Mouse (Mus musculus): ENCODE data around the gene Mtg2. TPM values are rescaled to one million over a fixed set of nuclear protein-coding genes. Genes with fewer than 3 reads are reported as not detected.

Gene Mtg2
- polyA plus RNA-seq, 1 experiment from 2014 or later, result 27.3 TPM

DNA sequence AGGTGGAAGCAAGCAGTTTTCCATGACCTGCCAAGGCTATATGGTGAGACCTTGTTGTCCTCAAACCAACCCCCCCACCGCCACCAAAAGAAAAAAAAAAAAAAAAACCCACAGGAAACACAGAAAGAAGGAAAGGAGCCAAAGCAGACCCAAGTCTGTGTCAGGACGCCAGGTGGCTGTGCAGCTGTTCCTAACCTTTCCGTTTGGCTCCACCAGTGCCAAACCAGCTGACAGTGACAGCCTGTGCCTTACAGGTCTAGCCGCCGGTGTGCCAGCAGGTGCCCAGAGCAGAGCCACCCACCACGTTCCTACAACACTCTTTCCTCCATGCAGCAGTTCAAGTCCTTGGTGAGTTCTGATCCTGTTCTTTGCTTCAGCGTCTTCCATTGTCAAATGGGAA, 2.5 kb downstream of the Mtg2 start:
- no peak overlapping the region for H3K4me2 ChIP-seq
- no peak overlapping the region for H3K4me3 ChIP-seq (ENCODE audit: low read depth, low read length)
- no peak overlapping the region for H3K27ac ChIP-seq (ENCODE audit: low read depth, low read length)
- H3K9me3 ChIP-seq (replicated peaks; ENCODE audit: control insufficient read depth, low read length), result no peaks in the 10 kb centered on the region
- no peak overlapping the region for H3K9ac ChIP-seq (ENCODE audit: low read depth, low read length)
- WGBS (ENCODE audit: insufficient replicate concordance), result 92% methylated on average over 7 of the region's 7 CpGs
- H3K36me3 ChIP-seq (ENCODE audit: control insufficient read depth, insufficient read depth, low read length), result peaks cover 3% of the 10 kb centered on the region; the same call in 1 of the 2 replicates
- peaks cover 9% of the 10 kb centered on the region for H3K4me1 ChIP-seq (ENCODE audit: control insufficient read depth, insufficient read depth, low read length)
- no peak for ATAC-seq (replicated peaks; ENCODE audit: insufficient number of reproducible peaks, low FRiP score, low TSS enrichment)
- no peaks in the 10 kb centered on the region for H3K27me3 ChIP-seq (ENCODE audit: control insufficient read depth, insufficient read depth, low read length)

GRCm38 (mm10) chr2:180077622-180078021, 7.2 kb downstream of the Mtg2 start:
- Histone ChIP-seq H3K4me2 (no peak overlapping the region), H3K4me1 (ENCODE audit: control insufficient read depth, insufficient read depth, low read length) (no peaks in the 10 kb centered on the region), H3K9me3 (replicated peaks; ENCODE audit: control insufficient read depth, low read length) (no peaks in the 10 kb centered on the region), H3K27ac (ENCODE audit: low read depth, low read length) (no peak overlapping the region), H3K4me3 (ENCODE audit: low read depth, low read length) (no peak overlapping the region), H3K36me3 (ENCODE audit: control insufficient read depth, insufficient read depth, low read length) (peaks cover 3% of the 10 kb centered on the region; the same call in 1 of the 2 replicates), H3K9ac (ENCODE audit: low read depth, low read length) (no peak overlapping the region), H3K27me3 (ENCODE audit: control insufficient read depth, insufficient read depth, low read length) (no peaks in the 10 kb centered on the region)
- no peak for ATAC-seq (replicated peaks; ENCODE audit: insufficient number of reproducible peaks, low FRiP score, low TSS enrichment)
- 64% methylated on average over 3 of the region's 3 CpGs for WGBS (ENCODE audit: insufficient replicate concordance)

- Histone ChIP-seq H3K36me3 (ENCODE audit: control insufficient read depth, insufficient read depth, low read length) (peaks cover 3% of the 10 kb centered on the region), H3K27ac (ENCODE audit: low read depth, low read length) (no peak overlapping the region), H3K9ac (ENCODE audit: low read depth, low read length) (no peak overlapping the region), H3K27me3 (ENCODE audit: control insufficient read depth, insufficient read depth, low read length) (no peaks in the 10 kb centered on the region), H3K4me1 (ENCODE audit: control insufficient read depth, insufficient read depth, low read length) (no peaks in the 10 kb centered on the region), H3K4me3 (ENCODE audit: low read depth, low read length) (no peak overlapping the region), H3K4me2 (no peak overlapping the region), H3K9me3 (replicated peaks; ENCODE audit: control insufficient read depth, low read length) (no peaks in the 10 kb centered on the region)
- WGBS (ENCODE audit: insufficient replicate concordance), result 88% methylated on average over 8 of the region's 8 CpGs
- no peak for ATAC-seq (replicated peaks; ENCODE audit: insufficient number of reproducible peaks, low FRiP score, low TSS enrichment)
Observed at GRCm38 (mm10) chr2:180080680-180081079, 10.3 kb downstream of the Mtg2 start.

GRCm38 (mm10) chr2:180083063-180083462, 12.7 kb downstream of the Mtg2 start:
- Histone ChIP-seq H3K9me3 (replicated peaks; ENCODE audit: control insufficient read depth, low read length) (no peaks in the 10 kb centered on the region), H3K4me3 (ENCODE audit: low read depth, low read length) (no peak overlapping the region), H3K27ac (ENCODE audit: low read depth, low read length) (no peak overlapping the region), H3K36me3 (ENCODE audit: control insufficient read depth, insufficient read depth, low read length) (peaks cover 3% of the 10 kb centered on the region), H3K9ac (ENCODE audit: low read depth, low read length) (no peak overlapping the region), H3K4me2 (no peak overlapping the region), H3K27me3 (ENCODE audit: control insufficient read depth, insufficient read depth, low read length) (no peaks in the 10 kb centered on the region), H3K4me1 (ENCODE audit: control insufficient read depth, insufficient read depth, low read length) (no peaks in the 10 kb centered on the region)
- ATAC-seq (replicated peaks; ENCODE audit: insufficient number of reproducible peaks, low FRiP score, low TSS enrichment), result no peak
- WGBS (ENCODE audit: insufficient replicate concordance), result 90% methylated on average over 10 of the region's 10 CpGs

- no peak for ATAC-seq (replicated peaks; ENCODE audit: insufficient number of reproducible peaks, low FRiP score, low TSS enrichment)
- Histone ChIP-seq H3K4me2 (no peak overlapping the region), H3K9ac (ENCODE audit: low read depth, low read length) (no peak overlapping the region), H3K27me3 (ENCODE audit: control insufficient read depth, insufficient read depth, low read length) (no peaks in the 10 kb centered on the region; the same call in 1 of the 2 replicates), H3K4me3 (ENCODE audit: low read depth, low read length) (no peak overlapping the region), H3K4me1 (ENCODE audit: control insufficient read depth, insufficient read depth, low read length) (no peaks in the 10 kb centered on the region), H3K9me3 (replicated peaks; ENCODE audit: control insufficient read depth, low read length) (no peaks in the 10 kb centered on the region), H3K27ac (ENCODE audit: low read depth, low read length) (no peak overlapping the region), H3K36me3 (ENCODE audit: control insufficient read depth, insufficient read depth, low read length) (peaks cover 3% of the 10 kb centered on the region)
- 46% methylated on average over 3 of the region's 3 CpGs for WGBS (ENCODE audit: insufficient replicate concordance)
Observed at GRCm38 (mm10) chr2:180084565-180084964, 14.2 kb downstream of the Mtg2 start.

GRCm38 (mm10) chr2:180085926-180086636, 15.7 kb downstream of the Mtg2 start:
- H3K9me3 ChIP-seq (replicated peaks; ENCODE audit: control insufficient read depth, low read length), result no peaks in the 10 kb centered on the region
- no peak overlapping the region for H3K27ac ChIP-seq (ENCODE audit: low read depth, low read length)
- no peak overlapping the region for H3K4me2 ChIP-seq
- no peak overlapping the region for H3K9ac ChIP-seq (ENCODE audit: low read depth, low read length)
- ATAC-seq (replicated peaks; ENCODE audit: insufficient number of reproducible peaks, low FRiP score, low TSS enrichment), result no peak
- no peaks in the 10 kb centered on the region for H3K4me1 ChIP-seq (ENCODE audit: control insufficient read depth, insufficient read depth, low read length)
- no peak overlapping the region for H3K4me3 ChIP-seq (ENCODE audit: low read depth, low read length)
- 69% methylated on average over 16 of the region's 16 CpGs for WGBS (ENCODE audit: insufficient replicate concordance)
- H3K27me3 ChIP-seq (ENCODE audit: control insufficient read depth, insufficient read depth, low read length), result no peaks in the 10 kb centered on the region; the same call in 1 of the 2 replicates
- peaks cover 3% of the 10 kb centered on the region for H3K36me3 ChIP-seq (ENCODE audit: control insufficient read depth, insufficient read depth, low read length)

DNA sequence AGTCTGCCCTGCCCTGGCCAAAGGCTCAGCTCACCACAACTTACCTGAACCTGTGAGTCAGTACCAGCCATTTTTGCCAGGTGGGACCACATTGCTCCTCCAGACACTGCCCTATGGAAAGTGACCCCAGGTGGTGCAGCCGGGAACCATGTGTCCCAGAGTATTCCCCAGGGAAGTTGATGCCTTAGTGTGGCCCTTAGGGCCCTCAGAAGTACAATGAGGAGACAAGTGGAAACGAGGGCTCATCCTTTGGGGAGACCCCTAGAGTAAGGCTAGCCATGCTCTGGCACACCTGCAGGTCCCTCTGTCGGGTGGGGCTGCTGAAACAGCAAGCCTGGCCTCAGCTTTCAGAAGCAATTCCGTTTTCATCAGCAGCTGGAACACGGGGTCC, 16.2 kb downstream of the Mtg2 start:
- no peak overlapping the region for H3K27ac ChIP-seq (ENCODE audit: low read depth, low read length)
- no peak overlapping the region for H3K4me2 ChIP-seq
- 88% methylated on average over 5 of the region's 5 CpGs for WGBS (ENCODE audit: insufficient replicate concordance)
- H3K4me1 ChIP-seq (ENCODE audit: control insufficient read depth, insufficient read depth, low read length), result no peaks in the 10 kb centered on the region
- ATAC-seq (replicated peaks; ENCODE audit: insufficient number of reproducible peaks, low FRiP score, low TSS enrichment), result no peak
- H3K9ac ChIP-seq (ENCODE audit: low read depth, low read length), result no peak overlapping the region
- peaks cover 3% of the 10 kb centered on the region for H3K36me3 ChIP-seq (ENCODE audit: control insufficient read depth, insufficient read depth, low read length)
- H3K4me3 ChIP-seq (ENCODE audit: low read depth, low read length), result no peak overlapping the region
- H3K9me3 ChIP-seq (replicated peaks; ENCODE audit: control insufficient read depth, low read length), result no peaks in the 10 kb centered on the region
- no peaks in the 10 kb centered on the region; the same call in 1 of the 2 replicates for H3K27me3 ChIP-seq (ENCODE audit: control insufficient read depth, insufficient read depth, low read length)

- H3K4me1 ChIP-seq (ENCODE audit: control insufficient read depth, insufficient read depth, low read length), result no peaks in the 10 kb centered on the region
- no peaks in the 10 kb centered on the region; the same call in 1 of the 2 replicates for H3K27me3 ChIP-seq (ENCODE audit: control insufficient read depth, insufficient read depth, low read length)
- no peak overlapping the region for H3K27ac ChIP-seq (ENCODE audit: low read depth, low read length)
- no peaks in the 10 kb centered on the region for H3K9me3 ChIP-seq (replicated peaks; ENCODE audit: control insufficient read depth, low read length)
- H3K4me3 ChIP-seq (ENCODE audit: low read depth, low read length), result no peak overlapping the region
- no peak overlapping the region for H3K9ac ChIP-seq (ENCODE audit: low read depth, low read length)
- no peak for ATAC-seq (replicated peaks; ENCODE audit: insufficient number of reproducible peaks, low FRiP score, low TSS enrichment)
- H3K4me2 ChIP-seq, result no peak overlapping the region
- H3K36me3 ChIP-seq (ENCODE audit: control insufficient read depth, insufficient read depth, low read length), result peaks cover 3% of the 10 kb centered on the region
- 84% methylated on average over 4 of the region's 4 CpGs for WGBS (ENCODE audit: insufficient replicate concordance)
Observed at GRCm38 (mm10) chr2:180087472-180087871, 17.1 kb downstream of the Mtg2 start.

- H3K4me2 ChIP-seq, result no peak overlapping the region
- whole genome bisulfite sequencing (ENCODE audit: insufficient replicate concordance), result 61% methylated on average over 11 of the region's 11 CpGs
- no peak overlapping the region for H3K9ac ChIP-seq (ENCODE audit: low read depth, low read length)
- no peaks in the 10 kb centered on the region for H3K9me3 ChIP-seq (replicated peaks; ENCODE audit: control insufficient read depth, low read length)
- no peaks in the 10 kb centered on the region for H3K36me3 ChIP-seq (ENCODE audit: control insufficient read depth, insufficient read depth, low read length)
- H3K4me1 ChIP-seq (ENCODE audit: control insufficient read depth, insufficient read depth, low read length), result no peaks in the 10 kb centered on the region
- no peaks in the 10 kb centered on the region; the same call in 1 of the 2 replicates for H3K27me3 ChIP-seq (ENCODE audit: control insufficient read depth, insufficient read depth, low read length)
- ATAC-seq (replicated peaks; ENCODE audit: insufficient number of reproducible peaks, low FRiP score, low TSS enrichment), result no peak
- H3K27ac ChIP-seq (ENCODE audit: low read depth, low read length), result no peak overlapping the region
- no peak overlapping the region for H3K4me3 ChIP-seq (ENCODE audit: low read depth, low read length)
Observed at GRCm38 (mm10) chr2:180090285-180090684, 19.9 kb downstream of the Mtg2 start.
